Comparison of ENCODE assay signal across 30 mouse cellular contexts in genomic region chr12:76272610-76273524, GRCm38 (mm10). TPM values are rescaled to one million over a fixed set of nuclear protein-coding genes. Genes with fewer than 3 reads are reported as not detected.
DNase-seq lines count a peak whose midpoint lies in the region; ATAC-seq lines count a peak whose summit lies in the region.
"Had no signal": no experiment of that assay in that cellular context is flagged by ENCODE, and none has a peak within 500 bp of the region (broad histone marks: within the 10 kb centered on the region; RNA-seq: fewer than 3 reads in every experiment).

No protein-coding gene starts in this region.

- H3K4me3 ChIP-seq in kidney, embryonic 15.5 days (replicated peaks), result no peak overlapping the region
- no peak overlapping the region for H3K4me3 ChIP-seq in liver, embryonic 12.5 days
- H3K4me3 ChIP-seq: embryonic facial prominence, embryonic 13.5 days; heart, embryonic 13.5 days; midbrain, embryonic 13.5 days; neural tube, embryonic 13.5 days had no signal

- no peak overlapping the region for H3K4me2 ChIP-seq in kidney, embryonic 15.5 days
- H3K4me2 ChIP-seq in liver, embryonic 12.5 days, result no peak overlapping the region
- H3K4me2 ChIP-seq: embryonic facial prominence, embryonic 13.5 days; heart, embryonic 13.5 days; hindbrain, embryonic 14.5 days; lung, embryonic 14.5 days; midbrain, embryonic 13.5 days; neural tube, embryonic 13.5 days had no signal

- H3K27me3 ChIP-seq in kidney, embryonic 15.5 days, result no peaks in the 10 kb centered on the region
- H3K27me3 ChIP-seq in liver, embryonic 12.5 days (replicated peaks), result no peaks in the 10 kb centered on the region
- H3K27me3 ChIP-seq: embryonic facial prominence, embryonic 13.5 days; heart, embryonic 13.5 days; midbrain, embryonic 13.5 days; neural tube, embryonic 13.5 days had no signal

- 86% methylated on average over 10 of the region's 10 CpGs for WGBS in kidney, embryonic 15.5 days
- 79% methylated on average over 10 of the region's 10 CpGs for WGBS in liver, embryonic 12.5 days (ENCODE audit: insufficient replicate concordance)

- no peaks in the 10 kb centered on the region for H3K4me1 ChIP-seq in kidney, embryonic 15.5 days
- H3K4me1 ChIP-seq in liver, embryonic 12.5 days, result peaks cover 20% of the 10 kb centered on the region
- H3K4me1 ChIP-seq: embryonic facial prominence, embryonic 13.5 days; midbrain, embryonic 13.5 days; neural tube, embryonic 13.5 days had no signal

- H3K27ac ChIP-seq in kidney, embryonic 15.5 days, result 0 out of 2 replicates have a peak overlapping the region, but pooled peaks have one; percentile 9
- no peak overlapping the region for H3K27ac ChIP-seq in liver, embryonic 12.5 days
- H3K27ac ChIP-seq: embryonic facial prominence, embryonic 13.5 days; heart, embryonic 13.5 days; hindbrain, embryonic 14.5 days; macrophage; midbrain, embryonic 13.5 days; neural tube, embryonic 13.5 days had no signal

- H3K9ac ChIP-seq in kidney, embryonic 15.5 days, result no peak overlapping the region
- no peak overlapping the region for H3K9ac ChIP-seq in liver, embryonic 12.5 days
- H3K9ac ChIP-seq: embryonic facial prominence, embryonic 13.5 days; heart, embryonic 13.5 days; hindbrain, embryonic 14.5 days; lung, embryonic 14.5 days; midbrain, embryonic 13.5 days; neural tube, embryonic 13.5 days had no signal

- H3K9me3 ChIP-seq in kidney, embryonic 15.5 days (replicated peaks), result no peaks in the 10 kb centered on the region
- no peaks in the 10 kb centered on the region for H3K9me3 ChIP-seq in liver, embryonic 12.5 days (replicated peaks)
- H3K9me3 ChIP-seq: embryonic facial prominence, embryonic 13.5 days; G1E; heart, embryonic 13.5 days; midbrain, embryonic 13.5 days; neural tube, embryonic 13.5 days had no signal

- peaks cover 38% of the 10 kb centered on the region for H3K36me3 ChIP-seq in kidney, embryonic 15.5 days
- peaks cover 79% of the 10 kb centered on the region for H3K36me3 ChIP-seq in liver, embryonic 12.5 days

- peak; percentile 80 for ATAC-seq in kidney, embryonic 15.5 days (replicated peaks; ENCODE audit: low FRiP score)
- peak; percentile 89 for ATAC-seq in granulocyte monocyte progenitor cell, adult 5-6 weeks (replicated peaks; ENCODE audit: poor library complexity, severe bottlenecking)
- ATAC-seq in liver, embryonic 12.5 days, result peak; percentile 72
- peak; percentile 38 for ATAC-seq in megakaryocyte progenitor cell, adult 5-6 weeks (replicated peaks; ENCODE audit: poor library complexity)
- ATAC-seq: activated CD4-positive, CD25-positive, alpha-beta regulatory T cell, adult 4 months; forebrain, embryonic 14.5 days; midbrain, embryonic 13.5 days had no signal

- no peak for DNase-seq in kidney, adult 18-20 months
- no peak for DNase-seq in spleen, postnatal 10 days (ENCODE audit: low spot score in 2 of 2)
- DNase-seq in B cell, adult 2 months, result no peak
- DNase-seq: cerebellum, adult 11 months; cerebellum, postnatal 10 days; gastrocnemius, postnatal 10 days; heart, adult 18-20 months; heart, postnatal 36 days; lung, embryonic 14.5 days; right cerebral cortex, adult 18-20 months; thymus, postnatal 25 days had no signal

RNA-seq across cellular contexts. Expression of gene Mthfd1, which starts 17.8 kb away (rescaled TPM):
- 100 and 103 TPM in 2 replicates for polyA plus RNA-seq in kidney, embryonic 15.5 days (2015; fragmentation: Nextera tagmentation; extraction: Ambion mirVana)
- 47.7 and 79.3 TPM in 2 replicates for total RNA-seq in granulocyte monocyte progenitor cell, adult 5-6 weeks (2014; fragmentation: Nextera tagmentation)
- 106 and 111 TPM in 2 replicates for total RNA-seq in granulocyte monocyte progenitor cell, adult 5-6 weeks (2017)
- 135 and 142 TPM in 2 replicates for polyA plus RNA-seq in liver, embryonic 12.5 days (2016; fragmentation: Nextera tagmentation; extraction: Ambion mirVana)
- total RNA-seq in megakaryocyte progenitor cell, adult 5-6 weeks (2015), result 90.1 and 113 TPM in 2 replicates
- total RNA-seq in megakaryocyte progenitor cell, adult 5-6 weeks (2017), result 137 and 191 TPM in 2 replicates

RNA-seq across cellular contexts. Expression of gene Tex21, which starts 26.3 kb away (rescaled TPM):
- polyA plus RNA-seq in kidney, embryonic 15.5 days (2015; fragmentation: Nextera tagmentation; extraction: Ambion mirVana), result not detected in 2 replicates
- total RNA-seq in granulocyte monocyte progenitor cell, adult 5-6 weeks (2014; fragmentation: Nextera tagmentation), result not detected in 2 replicates
- total RNA-seq in granulocyte monocyte progenitor cell, adult 5-6 weeks (2017), result not detected in 2 replicates
- polyA plus RNA-seq in liver, embryonic 12.5 days (2016; fragmentation: Nextera tagmentation; extraction: Ambion mirVana), result 0.25 TPM in 1 of 2 replicates, not detected in the other
- not detected in 2 replicates for total RNA-seq in megakaryocyte progenitor cell, adult 5-6 weeks (2015)
- total RNA-seq in megakaryocyte progenitor cell, adult 5-6 weeks (2017), result 0.14 TPM in 1 of 2 replicates, not detected in the other
- total RNA-seq: gastrocnemius, postnatal 10 days; heart, adult 18-20 months; heart, postnatal 36 days; layer of hippocampus, postnatal 10 days; left cerebral cortex, adult 8-10 months had no signal
- polyA plus RNA-seq: activated CD4-positive, CD25-positive, alpha-beta regulatory T cell, adult 4 months; embryonic facial prominence, embryonic 13.5 days; forebrain, embryonic 14.5 days; intestine, embryonic 14.5 days; large intestine, adult 2 months; limb, embryonic 11.5 days; lung, embryonic 14.5 days; macrophage; midbrain, embryonic 13.5 days; neural tube, embryonic 13.5 days; small intestine, adult 2 months had no signal

RNA-seq across cellular contexts. Expression of gene Akap5, which starts 51.8 kb away (rescaled TPM):
- polyA plus RNA-seq in kidney, embryonic 15.5 days (2015; fragmentation: Nextera tagmentation; extraction: Ambion mirVana), result 1.3 and 1.6 TPM in 2 replicates
- total RNA-seq in granulocyte monocyte progenitor cell, adult 5-6 weeks (2014; fragmentation: Nextera tagmentation), result 0.17 TPM in 1 of 2 replicates, not detected in the other
- 0.21 and 0.30 TPM in 2 replicates for total RNA-seq in granulocyte monocyte progenitor cell, adult 5-6 weeks (2017)
- polyA plus RNA-seq in liver, embryonic 12.5 days (2016; fragmentation: Nextera tagmentation; extraction: Ambion mirVana), result 0.98 and 1.0 TPM in 2 replicates
- total RNA-seq in megakaryocyte progenitor cell, adult 5-6 weeks (2015), result 0.24 and 0.35 TPM in 2 replicates
- 0.25 and 0.74 TPM in 2 replicates for total RNA-seq in megakaryocyte progenitor cell, adult 5-6 weeks (2017)

Comparison
In these comparisons a context has a peak if more than half of its experiments do, and no peak if none do; other contexts are left out.
1. ATAC-seq: peak in every context shown above with its lines; median percentile 89 in granulocyte monocyte progenitor cell, adult 5-6 weeks; 80 in kidney, embryonic 15.5 days; 72 in liver, embryonic 12.5 days; 38 in megakaryocyte progenitor cell, adult 5-6 weeks.